Mouse (Mus musculus): ENCODE data around the gene Mef2a. TPM values are rescaled to one million over a fixed set of nuclear protein-coding genes. Genes with fewer than 3 reads are reported as not detected.

Mef2a gene
- total RNA-seq, 2 experiments from 2014 or later, result 115 to 120 TPM

GRCm38 (mm10) chr7:67216351-67216750, 156.3 kb downstream of the Mef2a start:
- DNase-seq (ENCODE audit: low spot score in 2 of 2), result no peak

GRCm38 (mm10) chr7:67213589-67213988, 159.1 kb downstream of the Mef2a start:
- DNase-seq (ENCODE audit: low spot score in 2 of 2), result peak; percentile 40 to 46

- no peak for DNase-seq (ENCODE audit: low spot score in 2 of 2)
Observed at GRCm38 (mm10) chr7:67211971-67212370, 160.7 kb downstream of the Mef2a start.

- DNase-seq (ENCODE audit: low spot score in 2 of 2), result no peak
Observed at GRCm38 (mm10) chr7:67211341-67211740, 161.3 kb downstream of the Mef2a start.

GRCm38 (mm10) chr7:67210004-67210833, 162.4 kb downstream of the Mef2a start:
- DNase-seq (ENCODE audit: low spot score in 2 of 2), result no peak

GRCm38 (mm10) chr7:67208317-67208716, 164.3 kb downstream of the Mef2a start:
- no peak for DNase-seq (ENCODE audit: low spot score in 2 of 2)

- no peak for DNase-seq (ENCODE audit: low spot score in 2 of 2)
Observed at GRCm38 (mm10) chr7:67207701-67208100, 165.0 kb downstream of the Mef2a start.

- no peak for DNase-seq (ENCODE audit: low spot score in 2 of 2)
Observed at GRCm38 (mm10) chr7:67206496-67206895, 166.2 kb downstream of the Mef2a start.

GRCm38 (mm10) chr7:67205734-67206425, 166.8 kb downstream of the Mef2a start:
- no peak for DNase-seq (ENCODE audit: low spot score in 2 of 2)

- no peak for DNase-seq (ENCODE audit: low spot score in 2 of 2)
Observed at GRCm38 (mm10) chr7:67203625-67204024, 169.0 kb downstream of the Mef2a start.

- DNase-seq (ENCODE audit: low spot score in 2 of 2), result peak; percentile 64 to 69
Observed at GRCm38 (mm10) chr7:67199412-67199811, 173.2 kb downstream of the Mef2a start.

GRCm38 (mm10) chr7:67183786-67184185, 188.9 kb downstream of the Mef2a start:
- DNase-seq (ENCODE audit: low spot score in 2 of 2), result no peak

Other genes starting within 250 kb of the Mef2a start
- gene Lysmd4, start 150.3 kb downstream of the Mef2a start, total RNA-seq (2021), result 10 to 100 TPM; 30.8 to 35.5 TPM

All from left cerebral cortex, adult 18-20 months (tissue).